Mouse (Mus musculus) myocyte (in vitro differentiated cells): ENCODE results near the gene Amfr. TPM values are rescaled to one million over a fixed set of nuclear protein-coding genes. Genes with fewer than 3 reads are reported as not detected.
A peak's percentile ranks its signal among the peaks of the same experiment; 100 is the strongest.

ENCODE experiments used
- H3K27me3 ChIP-seq: one replicate; pipeline ENCODE4 v1.6.1; 2011; ENCODE audit not compliant: control insufficient read depth, insufficient read depth, insufficient read length
- H3K36me3 ChIP-seq: one replicate; pipeline ENCODE4 v1.6.1; 2011; ENCODE audit not compliant: control insufficient read depth, insufficient read depth
- H3K4me2 ChIP-seq: one replicate; pipeline ENCODE4 v1.6.1; 2011; ENCODE audit warnings: low read depth, control low read depth
- H3K4me3 ChIP-seq: one replicate; pipeline ENCODE4 v1.5.1; 2011; ENCODE audit warnings: mild to moderate bottlenecking, control low read depth, moderate library complexity
- H3K79me2 ChIP-seq: one replicate; pipeline ENCODE4 v1.6.1; 2011; ENCODE audit not compliant: control insufficient read depth, insufficient read depth
- H3ac ChIP-seq: one replicate; pipeline ENCODE4 v1.6.1; 2011; ENCODE audit not compliant: control insufficient read depth, insufficient read length
- CEBPB ChIP-seq: IDR thresholded peaks from 2 replicates; pipeline ENCODE4 v1.6.1; 2011; ENCODE audit warnings: mild to moderate bottlenecking, moderate library complexity; ENCODE audit not compliant: poor library complexity, insufficient read depth, severe bottlenecking
- E2F4 ChIP-seq: IDR thresholded peaks from one replicate; pipeline ENCODE4 v1.6.1; 2011; ENCODE audit warnings: mild to moderate bottlenecking, control low read depth, moderate library complexity; ENCODE audit not compliant: insufficient read depth
- MAX ChIP-seq: IDR thresholded peaks from one replicate; pipeline ENCODE4 v1.6.1; 2011; ENCODE audit warnings: low read depth, mild to moderate bottlenecking, control low read depth
- MYOD1 ChIP-seq, 3 experiments: IDR thresholded peaks; one replicate each; pipeline ENCODE4 v1.6.1; 2011; ENCODE audit warnings: control low read depth in 2 of 3, low read depth in 2 of 3, mild to moderate bottlenecking in 2 of 3, moderate library complexity in 1 of 3; ENCODE audit not compliant: insufficient read length in 2 of 3, control insufficient read depth in 1 of 3
- MYOG ChIP-seq, 3 experiments: IDR thresholded peaks; one replicate each; pipeline ENCODE4 v1.6.1; 2011; ENCODE audit warnings: control low read depth in 2 of 3, low read depth in 2 of 3, mild to moderate bottlenecking in 2 of 3; ENCODE audit not compliant: insufficient read length in 2 of 3, control insufficient read depth in 1 of 3, insufficient read depth in 1 of 3
- POLR2A ChIP-seq: IDR thresholded peaks from one replicate; pipeline ENCODE4 v1.6.1; 2011; ENCODE audit warnings: low read depth, mild to moderate bottlenecking, control low read depth, moderate library complexity; ENCODE audit not compliant: insufficient read length
- POLR2AphosphoS2 ChIP-seq: IDR thresholded peaks from one replicate; pipeline ENCODE4 v1.6.1; 2011; ENCODE audit warnings: low read depth, control low read depth; ENCODE audit not compliant: insufficient read length
- REST ChIP-seq: IDR thresholded peaks from one replicate; pipeline ENCODE4 v1.6.1; 2011; ENCODE audit warnings: mild to moderate bottlenecking, control low read depth, moderate library complexity; ENCODE audit not compliant: insufficient read depth, insufficient read length
- SRF ChIP-seq: IDR thresholded peaks from one replicate; pipeline ENCODE4 v1.6.1; 2011; ENCODE audit warnings: low read depth; ENCODE audit not compliant: control insufficient read depth, insufficient read length
- TCF12 ChIP-seq: IDR thresholded peaks from one replicate; pipeline ENCODE4 v1.6.1; 2011; ENCODE audit warnings: mild to moderate bottlenecking, control low read depth; ENCODE audit not compliant: poor library complexity, insufficient read depth, severe bottlenecking
- TCF3 ChIP-seq: IDR thresholded peaks from one replicate; pipeline ENCODE4 v1.6.1; 2011; ENCODE audit warnings: low read depth, control low read depth; ENCODE audit not compliant: insufficient read length
- USF1 ChIP-seq: IDR thresholded peaks from one replicate; pipeline ENCODE4 v1.6.1; 2011; ENCODE audit warnings: low read depth, mild to moderate bottlenecking, control low read depth, moderate library complexity
- polyA plus RNA-seq: library from polyadenylated mRNA; unstranded; fragments of >200 nt; fragmentation: generic; extraction: Trizol; gene quantifications from one replicate; pipeline ENCODE4 v1.2.1, GENCODE M21; 2012; ENCODE audit warnings: missing spikeins

Amfr gene
- polyA plus RNA-seq, result 111 TPM

- H3K36me3 ChIP-seq, result no peaks in the 10 kb centered on the region
- H3K27me3 ChIP-seq, result no peaks in the 10 kb centered on the region
- peak within 1 kb of the TSS; percentile 97 for H3ac ChIP-seq
- TF ChIP-seq E2F4 (no peak), POLR2A (peak; percentile 83), MYOD1 (IDR thresholded peaks at IDR 0.05; ENCODE audit: control insufficient read depth in 1 of 3, insufficient read length in 2 of 3, low read depth in 2 of 3) (peak in 1 of 3 experiments; percentile 15), MAX (no peak), USF1 (no peak), POLR2AphosphoS2 (peak; percentile 59), SRF (no peak), TCF12 (no peak), REST (no peak), TCF3 (no peak), CEBPB (no peak), MYOG (IDR thresholded peaks at IDR 0.05; ENCODE audit: control insufficient read depth in 1 of 3, insufficient read depth in 1 of 3, insufficient read length in 2 of 3, low read depth in 2 of 3) (no peak)
- peak within 1 kb of the TSS; percentile 71 for H3K4me3 ChIP-seq
- peaks cover 45% of the 10 kb centered on the region for H3K79me2 ChIP-seq
- peak within 1 kb of the TSS; percentile 92 for H3K4me2 ChIP-seq
These were observed at the start of gene Amfr for GRCm38 (mm10) chr8:94012013-94012951. Gene Amfr (minus strand): TSS chr8:94012842.

GRCm38 (mm10) chr8:94057157-94057854 is 44.7 kb upstream of the Amfr start:
- H3K4me3 ChIP-seq, result no peak overlapping the region
- H3K4me2 ChIP-seq, result no peak overlapping the region
- H3K27me3 ChIP-seq, result no peaks in the 10 kb centered on the region
- H3K79me2 ChIP-seq, result no peaks in the 10 kb centered on the region
- TF ChIP-seq POLR2A (no peak), REST (no peak), TCF12 (no peak), SRF (no peak), POLR2AphosphoS2 (no peak), E2F4 (no peak), MYOD1 (IDR thresholded peaks at IDR 0.05; ENCODE audit: control insufficient read depth in 1 of 3, insufficient read length in 2 of 3, low read depth in 2 of 3) (no peak), MYOG (IDR thresholded peaks at IDR 0.05; ENCODE audit: control insufficient read depth in 1 of 3, insufficient read depth in 1 of 3, insufficient read length in 2 of 3, low read depth in 2 of 3) (no peak), CEBPB (no peak), USF1 (no peak), TCF3 (no peak)
- peaks cover 28% of the 10 kb centered on the region for H3K36me3 ChIP-seq
- no peak overlapping the region for H3ac ChIP-seq

- peaks cover 23% of the 10 kb centered on the region for H3K36me3 ChIP-seq
- no peak overlapping the region for H3K4me3 ChIP-seq
- TF ChIP-seq CEBPB (no peak), MAX (no peak), POLR2A (no peak), E2F4 (no peak), POLR2AphosphoS2 (no peak), TCF3 (no peak), TCF12 (no peak), MYOG (IDR thresholded peaks at IDR 0.05; ENCODE audit: control insufficient read depth in 1 of 3, insufficient read depth in 1 of 3, insufficient read length in 2 of 3, low read depth in 2 of 3) (no peak), SRF (no peak), MYOD1 (IDR thresholded peaks at IDR 0.05; ENCODE audit: control insufficient read depth in 1 of 3, insufficient read length in 2 of 3, low read depth in 2 of 3) (no peak), REST (no peak), USF1 (no peak)
- no peak overlapping the region for H3ac ChIP-seq
- no peaks in the 10 kb centered on the region for H3K27me3 ChIP-seq
- H3K79me2 ChIP-seq, result no peaks in the 10 kb centered on the region
- no peak overlapping the region for H3K4me2 ChIP-seq
These were observed 40.1 kb upstream of the Amfr start for GRCm38 (mm10) chr8:94052696-94053095.

GRCm38 (mm10) chr8:94047845-94048244 is 35.2 kb upstream of the Amfr start:
- H3K4me3 ChIP-seq, result no peak overlapping the region
- H3K4me2 ChIP-seq, result no peak overlapping the region
- no peak overlapping the region for H3ac ChIP-seq
- no peaks in the 10 kb centered on the region for H3K79me2 ChIP-seq
- TF ChIP-seq POLR2AphosphoS2 (no peak), MYOG (IDR thresholded peaks at IDR 0.05; ENCODE audit: control insufficient read depth in 1 of 3, insufficient read depth in 1 of 3, insufficient read length in 2 of 3, low read depth in 2 of 3) (no peak), TCF3 (no peak), CEBPB (no peak), MAX (no peak), REST (no peak), E2F4 (no peak), SRF (no peak), TCF12 (no peak), POLR2A (no peak), MYOD1 (IDR thresholded peaks at IDR 0.05; ENCODE audit: control insufficient read depth in 1 of 3, insufficient read length in 2 of 3, low read depth in 2 of 3) (no peak), USF1 (no peak)
- peaks cover 16% of the 10 kb centered on the region for H3K36me3 ChIP-seq
- no peaks in the 10 kb centered on the region for H3K27me3 ChIP-seq
